Mouse (Mus musculus): Measurements from ENCODE around the gene Znhit1. TPM values are rescaled to one million over a fixed set of nuclear protein-coding genes. Genes with fewer than 3 reads are reported as not detected.

Znhit1 gene
- polyA plus RNA-seq, 1 experiment from 2014 or later, result 132 TPM

- 53% methylated on average over 3 of the region's 3 CpGs for WGBS
- H3K4me2 ChIP-seq, result no peak overlapping the region
- no peak for ATAC-seq (replicated peaks)
- no peak overlapping the region for H3K27ac ChIP-seq
- no peak overlapping the region for H3K9ac ChIP-seq
- no peaks in the 10 kb centered on the region for H3K9me3 ChIP-seq
- peaks cover 23% of the 10 kb centered on the region for H3K4me1 ChIP-seq
- H3K27me3 ChIP-seq (replicated peaks), result peaks cover 47% of the 10 kb centered on the region
- H3K36me3 ChIP-seq (replicated peaks), result no peaks in the 10 kb centered on the region
- H3K4me3 ChIP-seq, result no peak overlapping the region
These were observed 36.5 kb upstream of the Znhit1 start for GRCm38 (mm10) chr5:137024318-137024717.

- Histone ChIP-seq H3K9ac (no peak overlapping the region), H3K27ac (no peak overlapping the region), H3K9me3 (no peaks in the 10 kb centered on the region), H3K4me1 (no peaks in the 10 kb centered on the region), H3K36me3 (replicated peaks) (no peaks in the 10 kb centered on the region), H3K4me3 (no peak overlapping the region), H3K4me2 (no peak overlapping the region), H3K27me3 (replicated peaks) (no peaks in the 10 kb centered on the region)
- ATAC-seq (replicated peaks), result no peak
- 84% methylated on average over 3 of the region's 3 CpGs for WGBS
These were observed 28.1 kb upstream of the Znhit1 start for GRCm38 (mm10) chr5:137015913-137016312.

GRCm38 (mm10) chr5:137012401-137012950 is 24.7 kb upstream of the Znhit1 start:
- Histone ChIP-seq H3K9me3 (no peaks in the 10 kb centered on the region), H3K9ac (no peak overlapping the region), H3K36me3 (replicated peaks) (no peaks in the 10 kb centered on the region), H3K4me2 (no peak overlapping the region), H3K27ac (no peak overlapping the region), H3K4me3 (no peak overlapping the region), H3K27me3 (replicated peaks) (no peaks in the 10 kb centered on the region), H3K4me1 (no peaks in the 10 kb centered on the region)
- WGBS, result 75% methylated on average over 15 of the region's 15 CpGs
- no peak for ATAC-seq (replicated peaks)

GRCm38 (mm10) chr5:137009988-137010387 is 22.2 kb upstream of the Znhit1 start:
- Histone ChIP-seq H3K4me3 (no peak overlapping the region), H3K27me3 (replicated peaks) (no peaks in the 10 kb centered on the region; the same call in 1 of the 2 replicates), H3K36me3 (replicated peaks) (no peaks in the 10 kb centered on the region), H3K4me2 (no peak overlapping the region), H3K9ac (no peak overlapping the region), H3K9me3 (no peaks in the 10 kb centered on the region), H3K4me1 (no peaks in the 10 kb centered on the region), H3K27ac (no peak overlapping the region)
- ATAC-seq (replicated peaks), result no peak
- 26% methylated on average over 3 of the region's 3 CpGs for WGBS

- H3K27me3 ChIP-seq (replicated peaks), result no peaks in the 10 kb centered on the region; the same call in 1 of the 2 replicates
- H3K4me3 ChIP-seq, result no peak overlapping the region
- 65% methylated on average over 8 of the region's 8 CpGs for WGBS
- no peaks in the 10 kb centered on the region for H3K9me3 ChIP-seq
- H3K36me3 ChIP-seq (replicated peaks), result no peaks in the 10 kb centered on the region
- H3K4me1 ChIP-seq, result no peaks in the 10 kb centered on the region
- no peak overlapping the region for H3K9ac ChIP-seq
- no peak for ATAC-seq (replicated peaks)
- H3K27ac ChIP-seq, result no peak overlapping the region
- no peak overlapping the region for H3K4me2 ChIP-seq
These were observed 19.5 kb upstream of the Znhit1 start for GRCm38 (mm10) chr5:137007276-137007675.

- Histone ChIP-seq H3K36me3 (replicated peaks) (peaks cover 7% of the 10 kb centered on the region; the same call in 1 of the 2 replicates), H3K9me3 (no peaks in the 10 kb centered on the region), H3K9ac (no peak overlapping the region), H3K4me1 (no peaks in the 10 kb centered on the region), H3K4me3 (no peak overlapping the region), H3K27me3 (replicated peaks) (no peaks in the 10 kb centered on the region), H3K27ac (no peak overlapping the region), H3K4me2 (no peak overlapping the region)
- 81% methylated on average over 2 of the region's 2 CpGs for WGBS
- no peak for ATAC-seq (replicated peaks)
These were observed 12.8 kb upstream of the Znhit1 start for GRCm38 (mm10) chr5:137000612-137001011.

GRCm38 (mm10) chr5:136999449-136999848 is 11.6 kb upstream of the Znhit1 start:
- no peak overlapping the region for H3K4me2 ChIP-seq
- H3K4me1 ChIP-seq, result no peaks in the 10 kb centered on the region
- no peak overlapping the region for H3K27ac ChIP-seq
- H3K4me3 ChIP-seq, result no peak overlapping the region
- H3K9ac ChIP-seq, result no peak overlapping the region
- WGBS, result 61% methylated on average over 5 of the region's 5 CpGs
- no peaks in the 10 kb centered on the region for H3K27me3 ChIP-seq (replicated peaks)
- no peaks in the 10 kb centered on the region for H3K9me3 ChIP-seq
- H3K36me3 ChIP-seq (replicated peaks), result peaks cover 11% of the 10 kb centered on the region
- ATAC-seq (replicated peaks), result no peak

GRCm38 (mm10) chr5:136989801-136990200 is 2.0 kb upstream of the Znhit1 start:
- WGBS, result 91% methylated on average over 6 of the region's 6 CpGs
- Histone ChIP-seq H3K4me1 (peaks cover 22% of the 10 kb centered on the region), H3K4me3 (no peak overlapping the region), H3K4me2 (no peak overlapping the region), H3K9me3 (no peaks in the 10 kb centered on the region), H3K9ac (no peak overlapping the region), H3K36me3 (replicated peaks) (peaks cover 50% of the 10 kb centered on the region), H3K27me3 (replicated peaks) (no peaks in the 10 kb centered on the region), H3K27ac (no peak overlapping the region)
- ATAC-seq (replicated peaks), result no peak

- Histone ChIP-seq H3K27ac (peak overlapping the region; percentile 96; the same call in 1 of the 2 replicates), H3K4me1 (peaks cover 22% of the 10 kb centered on the region), H3K4me2 (peak overlapping the region; percentile 90), H3K9me3 (no peaks in the 10 kb centered on the region), H3K27me3 (replicated peaks) (no peaks in the 10 kb centered on the region), H3K9ac (peak overlapping the region; percentile 100), H3K36me3 (replicated peaks) (peaks cover 41% of the 10 kb centered on the region), H3K4me3 (peak overlapping the region; percentile 98)
- WGBS, result 74% methylated on average over 7 of the region's 7 CpGs
- no peak for ATAC-seq (replicated peaks)
These were observed 599 bp upstream of the Znhit1 start for GRCm38 (mm10) chr5:136988420-136988819.

- peak; percentile 62 for ATAC-seq (replicated peaks)
- H3K27ac ChIP-seq, result peak overlapping the region; percentile 96
- peak overlapping the region; percentile 100 for H3K9ac ChIP-seq
- H3K27me3 ChIP-seq (replicated peaks), result no peaks in the 10 kb centered on the region
- H3K9me3 ChIP-seq, result no peaks in the 10 kb centered on the region
- H3K4me1 ChIP-seq, result peaks cover 22% of the 10 kb centered on the region
- H3K4me3 ChIP-seq, result peak overlapping the region; percentile 98
- under 1% methylated on average over 67 of the region's 67 CpGs for WGBS
- H3K4me2 ChIP-seq, result peak overlapping the region; percentile 90
- peaks cover 31% of the 10 kb centered on the region for H3K36me3 ChIP-seq (replicated peaks)
These were observed 485 bp downstream of the Znhit1 start for GRCm38 (mm10) chr5:136987138-136987933.

- H3K4me3 ChIP-seq, result peak within 1 kb of the TSS; percentile 98
- peak; percentile 92 for ATAC-seq (replicated peaks)
- no peaks in the 10 kb centered on the region for H3K27me3 ChIP-seq (replicated peaks)
- H3K36me3 ChIP-seq (replicated peaks), result peaks cover 25% of the 10 kb centered on the region
- WGBS, result under 1% methylated on average over 26 of the region's 26 CpGs
- H3K9me3 ChIP-seq, result no peaks in the 10 kb centered on the region
- peak within 1 kb of the TSS; percentile 96 for H3K27ac ChIP-seq
- peak within 1 kb of the TSS; percentile 90 for H3K4me2 ChIP-seq
- peaks cover 22% of the 10 kb centered on the region for H3K4me1 ChIP-seq
- H3K9ac ChIP-seq, result peak within 1 kb of the TSS; percentile 100
These were observed 1.1 kb downstream of the Znhit1 start, which contains the start of gene Plod3 for GRCm38 (mm10) chr5:136986695-136987137. Gene Plod3, plus strand, starts transcription at chr5:136987019.

GRCm38 (mm10) chr5:136984828-136985227 is 3.0 kb downstream of the Znhit1 start:
- Histone ChIP-seq H3K4me3 (no peak overlapping the region), H3K4me2 (no peak overlapping the region), H3K9me3 (no peaks in the 10 kb centered on the region), H3K27me3 (replicated peaks) (no peaks in the 10 kb centered on the region), H3K4me1 (peaks cover 22% of the 10 kb centered on the region), H3K27ac (no peak overlapping the region), H3K9ac (no peak overlapping the region), H3K36me3 (replicated peaks) (peaks cover 6% of the 10 kb centered on the region)
- WGBS, result 65% methylated on average over 14 of the region's 14 CpGs
- ATAC-seq (replicated peaks), result no peak

All from midbrain, embryonic 15.5 days (tissue).